Mouse (Mus musculus): ENCODE measurements around the gene Pklr. TPM values are rescaled to one million over a fixed set of nuclear protein-coding genes. Genes with fewer than 3 reads are reported as not detected.

Gene Pklr
- total RNA-seq, 1 experiment from 2014 or later: 15.1 TPM

Other genes starting within 250 kb of the Pklr start
- gene Msto1, start 222.1 kb upstream of the Pklr start, total RNA-seq (2021): 23.6 and 25.6 TPM in 2 replicates
- gene Ash1l, start 185.5 kb upstream of the Pklr start, total RNA-seq (2021): 47.5 and 47.6 TPM in 2 replicates
- gene Dap3, start 185.0 kb upstream of the Pklr start, total RNA-seq (2021): 116 TPM in 2 replicates
- 19.8 and 21.5 TPM in 2 replicates for gene Rusc1, start 42.8 kb upstream of the Pklr start, total RNA-seq (2021)
- not detected in 2 replicates for gene Gm43738, start 35.0 kb upstream of the Pklr start, total RNA-seq (2021)
- gene Fdps, start 34.2 kb upstream of the Pklr start, total RNA-seq (2021): 99.6 and 157 TPM in 2 replicates
- gene Hcn3, start 24.1 kb downstream of the Pklr start, total RNA-seq (2021): 3.3 and 5.3 TPM in 2 replicates
- 50.3 and 69.1 TPM in 2 replicates for gene Clk2, start 28.7 kb downstream of the Pklr start, total RNA-seq (2021)
- 75.4 and 76.9 TPM in 2 replicates for gene Scamp3, start 41.3 kb downstream of the Pklr start, total RNA-seq (2021)
- 15.0 and 21.1 TPM in 2 replicates for gene Fam189b, start 47.0 kb downstream of the Pklr start, total RNA-seq (2021)
- 52.4 and 57.5 TPM in 2 replicates for gene Gba, start 66.8 kb downstream of the Pklr start, total RNA-seq (2021)
- gene Thbs3, start 79.0 kb downstream of the Pklr start, total RNA-seq (2021): 9.0 and 12.7 TPM in 2 replicates
- 152 and 162 TPM in 2 replicates for gene Mtx1, start 90.9 kb downstream of the Pklr start, total RNA-seq (2021)
- 0.64 and 1.3 TPM in 2 replicates for gene Muc1, start 92.9 kb downstream of the Pklr start, total RNA-seq (2021)
- 95.0 and 110 TPM in 2 replicates for gene Krtcap2, start 109.8 kb downstream of the Pklr start, total RNA-seq (2021)
- gene Trim46, start 110.2 kb downstream of the Pklr start, total RNA-seq (2021): 1.4 and 3.2 TPM in 2 replicates
- 107 and 116 TPM in 2 replicates for gene Dpm3, start 123.2 kb downstream of the Pklr start, total RNA-seq (2021)
- 40.4 and 54.7 TPM in 2 replicates for gene Slc50a1, start 134.4 kb downstream of the Pklr start, total RNA-seq (2021)
- gene Efna1, start 145.0 kb downstream of the Pklr start, total RNA-seq (2021): 19.1 and 21.9 TPM in 2 replicates
- 0.38 and 0.59 TPM in 2 replicates for gene Efna3, start 186.8 kb downstream of the Pklr start, total RNA-seq (2021)
- gene Efna4, start 201.9 kb downstream of the Pklr start, total RNA-seq (2021): 0.26 and 0.68 TPM in 2 replicates
- 66.0 and 79.5 TPM in 2 replicates for gene Adam15, start 213.9 kb downstream of the Pklr start, total RNA-seq (2021)
- 0.68 and 0.70 TPM in 2 replicates for gene Dcst2, start 225.8 kb downstream of the Pklr start, total RNA-seq (2021)
- gene Dcst1, start 229.1 kb downstream of the Pklr start, total RNA-seq (2021): 0.30 and 0.71 TPM in 2 replicates